Mouse (Mus musculus): ENCODE measurements around the gene Tnfsf13.

DNA sequence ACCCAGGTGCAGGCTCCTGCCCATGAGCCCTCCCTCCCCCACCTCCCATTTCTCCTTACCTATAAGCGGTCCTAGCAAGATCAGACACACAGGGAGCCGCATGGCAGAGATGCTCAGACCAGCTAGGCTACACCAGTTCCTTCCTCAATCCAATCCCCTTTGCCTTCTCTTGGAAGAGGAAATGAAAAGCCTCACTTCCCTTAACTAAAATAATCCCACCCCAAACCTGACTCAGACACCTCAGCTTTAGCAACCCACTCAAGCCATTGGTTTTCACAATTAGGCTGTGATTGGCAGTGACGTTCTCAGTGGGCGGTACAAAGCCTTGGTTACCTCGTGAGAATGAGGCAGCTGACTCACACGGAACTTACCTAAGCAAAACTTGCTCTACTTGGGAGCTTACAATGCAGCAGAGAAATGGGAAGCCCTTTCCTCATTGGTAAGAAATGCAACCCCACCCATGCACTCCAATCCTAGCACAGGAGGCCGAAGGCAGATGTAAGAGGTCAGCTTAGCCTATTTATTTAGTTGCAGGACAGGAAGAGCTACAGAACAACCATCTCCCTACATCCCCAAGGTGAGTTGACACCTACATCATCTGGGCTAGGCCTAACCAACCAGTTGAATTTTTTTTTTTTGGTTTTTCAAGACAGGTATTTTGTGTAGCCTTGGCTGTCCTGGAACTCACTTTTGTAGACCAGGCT lies 19.5 kb downstream of the Tnfsf13 start, which contains the start of gene Cd68:
- TF ChIP-seq GATA1 (IDR thresholded peaks at IDR 0.05; ENCODE audit: borderline replicate concordance, low read length) (no peak), FLI1 (IDR thresholded peaks at IDR 0.05; ENCODE audit: low read length) (no peak)

Data from megakaryocyte, embryonic 14.5 days (primary cell).